Mouse (Mus musculus) stomach, postnatal 0 days (tissue): ENCODE measurements at regions not wholly inside any gene's neighbourhood (a gene's known extent, or its start where the extent isn't known, plus 50 kb on each side); places are given as distances from the start of the nearest gene placed in this dataset.

Experiments used
- ATAC-seq: fragments of 200-750 bp; cut with Nextera tagmentation; 2 replicates; pipeline ENCODE4 v1.8.0; 2017; ENCODE audit not compliant: low FRiP score, low TSS enrichment
- DNase-seq: peaks from one replicate; pipeline ENCODE4 v3.0.0-alpha.2; 2016; ENCODE audit warnings: low spot score
- H3K27ac ChIP-seq: fragments of 300-500 bp; sonication (generic); replicated peaks from 2 replicates; pipeline ENCODE4 v1.5.1; 2014; ENCODE audit warnings: mild to moderate bottlenecking, control low read depth
- H3K27me3 ChIP-seq: fragments of 300-500 bp; sonication (generic); 2 replicates; pipeline ENCODE4 v1.6.1; 2014; ENCODE audit warnings: low read length; ENCODE audit not compliant: control insufficient read depth, insufficient read depth
- H3K36me3 ChIP-seq: fragments of 300-500 bp; sonication (generic); 2 replicates; pipeline ENCODE4 v1.6.1; 2014; ENCODE audit warnings: low read length, mixed read lengths; ENCODE audit not compliant: control insufficient read depth, insufficient read depth
- H3K4me1 ChIP-seq: fragments of 300-500 bp; sonication (generic); replicated peaks from 2 replicates; pipeline ENCODE4 v1.6.1; 2014; ENCODE audit warnings: antibody characterized with exemption; ENCODE audit not compliant: control insufficient read depth, insufficient read depth
- H3K4me2 ChIP-seq: fragments of 300-500 bp; sonication (generic); replicated peaks from 2 replicates; pipeline ENCODE4 v1.6.1; 2014; ENCODE audit warnings: low read depth, mild to moderate bottlenecking, control low read depth, moderate library complexity
- H3K4me3 ChIP-seq: fragments of 300-500 bp; sonication (generic); 2 replicates; pipeline ENCODE4 v1.5.1; 2014; ENCODE audit warnings: low read depth, low read length, control low read depth
- H3K9ac ChIP-seq: fragments of 300-500 bp; sonication (generic); 2 replicates; pipeline ENCODE4 v1.6.1; 2014; ENCODE audit warnings: mild to moderate bottlenecking, low read length, control low read depth, mixed read lengths
- H3K9me3 ChIP-seq: fragments of 300-500 bp; sonication (generic); 2 replicates; pipeline ENCODE4 v1.6.1; 2016; ENCODE audit warnings: low read length; ENCODE audit not compliant: control insufficient read depth
- CTCF ChIP-seq: IDR thresholded peaks from 2 replicates; pipeline ENCODE4 v1.5.1; 2016; ENCODE audit warnings: antibody characterized with exemption, low read depth, mild to moderate bottlenecking, moderate library complexity
- EP300 ChIP-seq: optimal IDR thresholded peaks from 2 replicates; pipeline ENCODE3; 2016; ENCODE audit warnings: antibody characterized with exemption
- WGBS: fragments of 180-500 bp; shearing (Covaris S2); extraction: QIAGEN DNeasy Blood & Tissue Kit; methylation state at CpG from one replicate; pipeline ENCODE4 v1.1.7; 2014; 5-methylcytosine and 5-hydroxymethylcytosine counted together

DNA sequence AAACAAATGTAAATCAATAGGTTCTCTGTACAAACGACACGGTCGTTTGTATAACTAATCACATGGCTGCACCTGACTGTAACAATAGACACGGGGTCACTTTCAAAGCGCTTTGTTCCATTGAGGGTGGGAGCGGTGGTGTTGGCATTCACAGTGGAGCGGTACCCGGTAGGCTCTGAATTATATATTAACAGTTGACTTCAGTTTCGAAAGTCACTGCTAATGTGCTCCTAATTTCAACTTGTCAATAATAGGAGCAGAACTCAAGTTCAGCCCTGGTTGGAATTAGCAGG is 160.8 kb upstream of the Tll1 start:
- no peaks in the 10 kb centered on the region for H3K36me3 ChIP-seq
- no peaks in the 10 kb centered on the region for H3K27me3 ChIP-seq
- TF ChIP-seq EP300, result no peak
- TF ChIP-seq CTCF, result no peak
- no peak overlapping the region for H3K9ac ChIP-seq
- H3K4me1 ChIP-seq, result no peaks in the 10 kb centered on the region
- 41% methylated on average over 9 of the region's 9 CpGs for WGBS
- H3K4me3 ChIP-seq, result no peak overlapping the region
- DNase-seq (peak; percentile 18), ATAC-seq (no peak)
- no peaks in the 10 kb centered on the region for H3K9me3 ChIP-seq
- H3K27ac ChIP-seq, result no peak overlapping the region
- H3K4me2 ChIP-seq, result no peak overlapping the region

DNA sequence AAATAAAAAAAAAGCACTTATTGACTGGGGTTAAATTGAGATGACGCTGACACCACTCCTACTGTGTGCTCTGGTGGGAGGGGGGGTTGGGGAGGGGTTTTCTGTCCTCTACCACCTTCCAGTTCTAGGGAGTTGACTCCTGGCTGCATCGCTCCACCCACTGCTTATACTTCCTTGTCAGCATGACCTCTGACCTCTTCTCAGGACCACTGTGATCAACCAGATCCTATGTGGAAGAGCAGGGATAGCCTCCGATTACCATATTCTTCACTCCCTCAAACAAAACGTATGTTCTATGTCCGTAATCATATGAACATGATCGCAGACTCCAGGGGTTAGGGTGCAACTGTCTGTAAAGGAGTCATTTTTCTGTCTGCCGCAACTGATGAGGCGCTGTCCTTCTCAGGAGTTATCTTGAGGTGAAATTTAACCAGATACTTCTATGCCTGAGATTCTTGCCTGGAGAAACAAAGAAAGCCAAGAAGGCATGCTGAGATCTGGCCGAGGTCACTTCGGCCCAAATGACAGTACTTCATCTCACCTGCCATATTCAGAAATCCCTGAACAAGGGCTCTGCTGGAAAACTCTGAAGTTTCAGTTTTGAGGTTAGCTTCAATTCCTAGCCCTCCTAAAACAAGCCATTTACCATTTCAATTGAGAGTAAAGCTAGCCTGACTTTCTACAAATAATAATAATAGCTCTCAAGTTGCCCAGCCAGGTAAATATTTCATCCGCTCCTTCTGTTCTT is 160.3 kb upstream of the Tll1 start:
- ATAC-seq (no peak), DNase-seq (no peak)
- Histone ChIP-seq H3K9ac (no peak overlapping the region), H3K4me1 (no peaks in the 10 kb centered on the region), H3K27ac (no peak overlapping the region), H3K36me3 (no peaks in the 10 kb centered on the region), H3K27me3 (no peaks in the 10 kb centered on the region), H3K9me3 (no peaks in the 10 kb centered on the region), H3K4me2 (no peak overlapping the region), H3K4me3 (no peak overlapping the region)
- TF ChIP-seq EP300, result no peak
- TF ChIP-seq CTCF, result no peak
- 63% methylated on average over 11 of the region's 11 CpGs for WGBS

DNA sequence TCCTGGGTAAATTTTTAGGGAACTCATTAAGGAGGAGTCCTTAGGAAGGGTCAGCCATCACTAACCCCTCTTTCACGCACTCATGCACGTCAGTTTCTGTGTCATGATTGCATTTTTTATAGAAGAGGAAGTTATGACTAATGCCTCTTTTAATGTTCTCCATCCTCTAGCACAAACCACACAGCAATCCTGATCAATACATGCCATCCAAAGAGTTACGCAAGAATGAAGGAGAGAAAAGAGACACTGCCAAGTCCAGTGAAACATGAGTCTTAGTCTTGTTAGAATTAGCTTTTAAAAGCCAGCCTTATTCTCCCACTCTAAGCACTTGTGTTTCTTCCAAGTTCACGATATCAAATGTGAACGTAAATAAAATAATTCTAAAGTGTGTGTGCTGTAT is 151.0 kb upstream of the Tll1 start:
- Histone ChIP-seq H3K27me3 (no peaks in the 10 kb centered on the region), H3K4me2 (no peak overlapping the region), H3K4me3 (no peak overlapping the region), H3K9ac (no peak overlapping the region), H3K9me3 (no peaks in the 10 kb centered on the region), H3K4me1 (no peaks in the 10 kb centered on the region), H3K27ac (no peak overlapping the region), H3K36me3 (no peaks in the 10 kb centered on the region)
- DNase-seq (no peak), ATAC-seq (no peak)
- TF ChIP-seq EP300, result no peak
- WGBS, result 78% methylated on average over 5 of the region's 5 CpGs

DNA sequence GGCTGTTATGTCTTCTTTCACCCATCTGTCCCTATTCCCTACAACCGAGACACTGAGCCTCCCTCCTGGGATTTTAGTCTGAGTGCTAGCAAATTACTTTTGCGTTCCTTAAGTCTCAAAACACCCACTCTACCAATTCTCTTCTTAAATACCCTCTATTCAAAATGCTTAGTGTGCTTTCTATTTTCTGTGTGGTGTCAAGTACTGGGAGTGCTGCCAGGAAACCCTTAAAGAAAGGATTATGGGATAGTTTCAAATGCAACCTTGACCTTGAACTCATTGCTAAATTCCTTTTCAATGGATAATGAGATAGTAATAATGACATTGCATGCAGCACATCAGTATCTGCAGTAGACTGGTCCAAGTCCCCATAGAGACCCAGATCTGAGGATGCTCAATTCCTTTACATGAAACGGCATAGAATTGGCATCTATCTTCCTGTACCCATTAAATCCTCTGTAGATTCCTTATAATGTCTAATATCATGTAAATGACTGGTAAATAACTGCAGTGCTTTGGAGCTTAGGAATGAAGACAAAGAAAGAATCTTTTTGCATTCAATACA is 142.1 kb upstream of the Tll1 start:
- H3K9ac ChIP-seq, result no peak overlapping the region
- TF ChIP-seq EP300 (no peak), CTCF (no peak)
- no peak overlapping the region for H3K27ac ChIP-seq
- H3K27me3 ChIP-seq, result no peaks in the 10 kb centered on the region
- ATAC-seq (no peak), DNase-seq (no peak)
- no peak overlapping the region for H3K4me3 ChIP-seq
- WGBS, result 69% methylated on average over 3 of the region's 3 CpGs
- H3K9me3 ChIP-seq, result no peaks in the 10 kb centered on the region
- no peak overlapping the region for H3K4me2 ChIP-seq
- H3K36me3 ChIP-seq, result no peaks in the 10 kb centered on the region
- no peaks in the 10 kb centered on the region for H3K4me1 ChIP-seq

DNA sequence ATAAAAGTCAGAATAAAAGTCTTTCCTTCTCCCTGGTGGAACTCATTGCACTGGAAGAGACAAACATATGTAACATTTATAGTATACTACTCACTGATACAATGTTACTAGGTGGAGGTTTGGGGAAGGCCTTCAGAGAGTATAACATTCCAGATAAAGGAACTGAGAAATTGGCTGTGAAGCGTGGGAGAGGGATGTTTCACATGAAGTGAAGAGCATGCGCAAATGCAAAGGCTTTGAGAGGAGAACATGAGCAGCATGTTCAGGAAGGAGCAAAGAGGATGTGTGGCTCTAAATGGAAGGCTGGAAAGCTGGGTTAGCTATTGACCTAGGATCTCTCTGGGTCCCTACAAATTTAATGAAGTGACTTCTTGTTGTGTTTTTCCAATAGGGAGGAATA is 141.4 kb upstream of the Tll1 start:
- DNase-seq (no peak), ATAC-seq (no peak)
- Histone ChIP-seq H3K36me3 (no peaks in the 10 kb centered on the region), H3K9ac (no peak overlapping the region), H3K4me3 (no peak overlapping the region), H3K27me3 (no peaks in the 10 kb centered on the region), H3K9me3 (no peaks in the 10 kb centered on the region), H3K4me1 (no peaks in the 10 kb centered on the region), H3K4me2 (no peak overlapping the region), H3K27ac (no peak overlapping the region)
- 81% methylated on average over 2 of the region's 2 CpGs for WGBS
- TF ChIP-seq CTCF, result no peak
- TF ChIP-seq EP300, result no peak

DNA sequence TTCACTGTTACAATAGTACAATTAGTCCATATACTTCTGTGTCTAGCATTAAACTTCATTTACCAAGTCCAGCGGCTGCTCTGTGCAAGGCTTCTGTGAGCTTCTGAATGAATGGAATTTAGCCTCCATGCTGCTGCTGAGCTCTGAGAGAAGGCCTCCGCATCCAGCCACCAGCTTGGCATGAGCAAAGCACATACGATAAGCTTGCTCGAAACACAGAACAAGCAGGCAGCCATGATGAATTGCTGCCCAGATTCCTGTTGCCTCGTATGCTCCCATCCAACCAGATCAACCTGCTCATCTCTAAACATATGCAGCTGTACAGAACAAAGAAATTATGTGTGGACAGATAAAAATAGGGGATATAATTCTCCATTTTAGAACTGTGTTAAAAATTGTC is 140.4 kb upstream of the Tll1 start:
- Histone ChIP-seq H3K36me3 (no peaks in the 10 kb centered on the region), H3K4me3 (no peak overlapping the region), H3K27me3 (no peaks in the 10 kb centered on the region), H3K4me1 (no peaks in the 10 kb centered on the region), H3K9me3 (no peaks in the 10 kb centered on the region), H3K9ac (no peak overlapping the region), H3K4me2 (no peak overlapping the region), H3K27ac (no peak overlapping the region)
- no peak for TF ChIP-seq EP300
- no peak for TF ChIP-seq CTCF
- 51% methylated on average over 5 of the region's 5 CpGs for WGBS
- DNase-seq (no peak), ATAC-seq (no peak)
